Mouse (Mus musculus) midbrain, embryonic 10.5 days (tissue): ENCODE results near the gene Efhd2. TPM values are rescaled to one million over a fixed set of nuclear protein-coding genes. Genes with fewer than 3 reads are reported as not detected.

ENCODE experiments used
- DNase-seq: peaks from one replicate; pipeline ENCODE4 v3.0.0-alpha.2; 2017; ENCODE audit warnings: low spot score
- H3K27ac ChIP-seq: fragments of 300-500 bp; sonication (generic); replicated peaks from 2 replicates; pipeline ENCODE4 v1.5.1; 2016; ENCODE audit warnings: mild to moderate bottlenecking
- H3K27me3 ChIP-seq: fragments of 300-500 bp; sonication (generic); 2 replicates; pipeline ENCODE4 v1.6.1; 2016; ENCODE audit warnings: low read depth, mild to moderate bottlenecking; ENCODE audit not compliant: poor library complexity, severe bottlenecking
- H3K36me3 ChIP-seq: fragments of 300-500 bp; sonication (generic); 2 replicates; pipeline ENCODE4 v1.6.1; 2016; ENCODE audit warnings: mild to moderate bottlenecking, moderate library complexity
- H3K4me1 ChIP-seq: fragments of 300-500 bp; sonication (generic); 2 replicates; pipeline ENCODE4 v1.6.1; 2016
- H3K4me3 ChIP-seq: fragments of 300-500 bp; sonication (generic); 2 replicates; pipeline ENCODE4 v1.5.1; 2016; ENCODE audit warnings: mild to moderate bottlenecking, moderate library complexity
- H3K9me3 ChIP-seq: fragments of 300-500 bp; sonication (generic); replicated peaks from 2 replicates; pipeline ENCODE4 v1.6.1; 2016; ENCODE audit warnings: mild to moderate bottlenecking
- WGBS: fragments of 180-500 bp; shearing (Covaris S2); methylation state at CpG from one replicate; pipeline ENCODE4 v1.1.7; 2016; 5-methylcytosine and 5-hydroxymethylcytosine counted together
- polyA plus RNA-seq: library from polyadenylated mRNA; unstranded; fragments of >200 nt; fragmentation: Nextera tagmentation; extraction: Ambion mirVana; gene quantifications from 2 replicates; pipeline ENCODE4 v1.2.1, GENCODE M21; 2016

Efhd2 gene
- polyA plus RNA-seq, 1 experiment from 2014 or later: 50.1 TPM

DNA sequence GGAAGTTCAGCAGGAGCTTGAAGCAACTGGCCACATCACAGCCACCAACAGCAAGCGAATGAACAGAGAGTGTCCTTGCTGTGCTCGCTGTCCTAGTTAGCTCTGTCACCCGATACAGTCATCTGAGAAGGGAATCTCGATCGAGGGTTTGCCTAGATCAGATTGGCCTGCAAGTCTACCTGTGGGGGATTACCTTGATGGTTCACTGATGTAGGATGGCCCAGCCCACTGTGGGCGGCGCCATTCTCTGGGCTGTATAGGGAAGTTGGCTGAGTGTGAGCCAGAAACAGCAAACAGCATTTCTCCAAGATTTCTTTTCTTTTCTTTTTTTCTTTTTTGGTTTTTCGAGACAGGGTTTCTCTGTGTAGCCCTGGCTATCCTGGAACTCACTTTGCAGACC lies 10.2 kb downstream of the Efhd2 start:
- no peaks in the 10 kb centered on the region for H3K9me3 ChIP-seq
- peaks cover 37% of the 10 kb centered on the region for H3K36me3 ChIP-seq
- WGBS: 90% methylated on average over 8 of the region's 8 CpGs
- peaks cover 22% of the 10 kb centered on the region for H3K4me1 ChIP-seq
- no peak overlapping the region for H3K27ac ChIP-seq
- H3K27me3 ChIP-seq: no peaks in the 10 kb centered on the region
- DNase-seq: no peak
- H3K4me3 ChIP-seq: no peak overlapping the region

DNA sequence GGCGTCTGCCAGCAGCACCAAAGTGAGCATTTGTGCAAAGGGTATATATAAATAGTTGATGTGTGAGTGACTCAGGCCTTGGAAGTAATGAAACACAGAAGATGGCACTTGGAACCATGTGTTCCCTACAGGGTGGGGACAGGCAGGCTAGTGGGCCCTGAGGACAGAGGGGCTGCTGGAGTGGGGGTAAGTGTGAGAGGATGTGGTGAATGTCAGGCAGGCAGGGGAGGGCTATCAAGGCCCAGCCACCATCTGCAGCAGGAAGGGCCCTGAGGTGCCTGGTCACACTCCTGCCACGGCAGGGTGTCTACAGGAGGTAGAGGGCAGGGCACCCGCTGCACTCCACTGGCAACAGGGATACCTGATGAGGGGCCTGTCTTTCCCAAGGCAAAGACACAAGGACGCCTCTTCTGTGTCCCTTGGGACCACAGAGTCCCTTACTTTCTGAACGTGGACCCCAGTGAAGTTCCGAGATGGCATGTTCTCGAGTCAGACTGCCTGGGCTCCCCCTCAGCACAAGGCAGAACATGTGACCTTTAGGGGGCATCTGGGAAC lies 10.9 kb downstream of the Efhd2 start:
- H3K27ac ChIP-seq: no peak overlapping the region
- H3K27me3 ChIP-seq: no peaks in the 10 kb centered on the region
- H3K36me3 ChIP-seq: peaks cover 42% of the 10 kb centered on the region
- WGBS: 93% methylated on average over 7 of the region's 7 CpGs
- H3K4me3 ChIP-seq: no peak overlapping the region
- H3K4me1 ChIP-seq: peaks cover 22% of the 10 kb centered on the region
- H3K9me3 ChIP-seq: no peaks in the 10 kb centered on the region
- DNase-seq: no peak

DNA sequence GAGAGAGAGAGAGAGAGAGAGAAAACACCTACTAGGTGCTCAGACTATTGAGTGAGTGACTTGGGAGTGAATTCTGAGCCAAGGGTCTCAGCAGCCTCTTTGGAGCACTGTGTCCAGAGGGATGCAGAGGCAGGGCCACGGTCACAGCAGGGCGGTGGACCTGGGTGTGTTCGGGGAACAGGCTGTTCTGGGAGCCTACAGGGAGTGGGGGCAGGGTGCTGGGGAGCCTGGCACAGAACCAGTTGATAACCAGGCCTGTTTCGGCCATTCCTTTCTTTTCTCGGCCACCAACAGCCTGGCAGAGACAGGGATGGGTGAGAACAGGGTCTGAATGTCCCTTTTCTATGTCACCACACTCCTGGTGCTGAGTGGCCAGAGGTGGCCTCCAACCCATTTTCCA lies 11.9 kb downstream of the Efhd2 start:
- no peaks in the 10 kb centered on the region for H3K9me3 ChIP-seq
- WGBS: 78% methylated on average over 5 of the region's 5 CpGs
- H3K4me3 ChIP-seq: no peak overlapping the region
- peaks cover 46% of the 10 kb centered on the region for H3K36me3 ChIP-seq
- H3K27me3 ChIP-seq: no peaks in the 10 kb centered on the region
- DNase-seq: no peak
- H3K27ac ChIP-seq: peak overlapping the region; percentile 46; the same call in 1 of the 2 replicates
- H3K4me1 ChIP-seq: peaks cover 19% of the 10 kb centered on the region

DNA sequence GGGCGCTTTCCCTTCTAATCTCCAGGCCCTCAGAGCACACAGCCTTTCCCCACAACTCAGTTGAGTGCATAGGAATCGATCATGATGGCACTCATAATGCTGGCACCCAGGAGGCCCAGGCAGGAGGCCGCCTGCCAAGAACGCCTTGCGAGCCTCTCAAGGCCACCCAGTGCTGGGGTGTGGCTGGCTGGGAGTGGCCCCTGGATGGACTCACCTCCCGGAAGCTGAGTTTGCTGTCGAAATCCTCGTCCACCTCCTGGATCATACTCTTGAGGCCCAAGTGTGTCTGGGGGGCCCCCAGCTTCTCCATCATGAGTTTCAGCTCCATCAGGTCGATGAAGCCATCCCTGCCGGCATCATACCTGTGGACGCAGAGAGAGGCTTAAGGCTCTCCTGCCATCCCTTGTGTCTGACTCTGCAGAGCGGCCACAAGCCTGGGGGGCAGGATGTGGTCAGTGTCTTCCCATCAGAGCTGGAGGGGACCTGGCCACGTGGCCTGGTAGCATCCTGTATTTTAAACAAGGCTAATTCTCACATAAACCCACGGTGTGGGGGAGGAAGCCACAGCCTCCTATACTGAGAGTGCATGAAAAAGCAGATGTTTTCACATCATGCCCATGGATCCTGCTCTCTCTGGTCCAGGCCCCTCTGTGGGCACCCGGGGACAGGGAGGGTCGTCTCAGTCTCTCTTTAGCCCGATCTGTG lies 13.0 kb downstream of the Efhd2 start:
- Histone ChIP-seq H3K4me3 (no peak overlapping the region), H3K27me3 (no peaks in the 10 kb centered on the region), H3K4me1 (peaks cover 12% of the 10 kb centered on the region), H3K36me3 (peaks cover 46% of the 10 kb centered on the region), H3K27ac (0 out of 2 replicates have a peak overlapping the region, but pooled peaks have one; percentile 13), H3K9me3 (no peaks in the 10 kb centered on the region)
- WGBS: 89% methylated on average over 17 of the region's 17 CpGs
- no peak for DNase-seq

DNA sequence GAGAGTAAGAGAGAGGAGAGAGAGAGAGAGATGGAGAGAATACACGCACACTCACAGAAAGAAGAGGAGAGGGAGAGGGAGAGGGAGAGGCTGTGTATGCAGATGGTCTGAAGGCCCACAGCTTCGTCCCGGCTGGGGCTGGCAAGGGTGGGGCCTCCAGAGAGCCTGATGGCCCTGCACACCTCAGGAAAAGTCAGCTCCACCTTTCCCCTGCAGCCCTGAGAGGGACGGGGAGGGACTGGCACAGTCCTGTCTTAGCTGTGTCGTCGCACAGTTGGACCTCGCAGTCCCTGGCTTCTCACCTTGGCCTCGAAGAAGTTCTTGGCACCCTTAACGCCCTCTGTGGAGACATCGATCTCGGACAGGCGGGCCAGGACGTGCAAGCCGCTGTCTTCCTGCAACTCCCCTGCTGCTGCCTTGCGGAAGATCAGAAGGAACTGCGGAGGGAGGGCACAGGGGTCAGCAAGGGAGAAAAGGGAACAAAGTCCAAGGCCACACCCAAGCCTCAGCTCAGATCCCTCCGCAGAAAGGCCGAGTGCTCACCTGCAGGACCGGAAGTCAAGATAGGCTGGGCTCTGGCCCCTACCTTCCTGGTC lies 14.4 kb downstream of the Efhd2 start:
- peak overlapping the region; percentile 33; the same call in 1 of the 2 replicates for H3K27ac ChIP-seq
- H3K4me3 ChIP-seq: no peak overlapping the region
- no peaks in the 10 kb centered on the region for H3K9me3 ChIP-seq
- 71% methylated on average over 19 of the region's 19 CpGs for WGBS
- H3K4me1 ChIP-seq: peaks cover 12% of the 10 kb centered on the region
- H3K27me3 ChIP-seq: no peaks in the 10 kb centered on the region
- peaks cover 45% of the 10 kb centered on the region for H3K36me3 ChIP-seq
- DNase-seq: no peak

DNA sequence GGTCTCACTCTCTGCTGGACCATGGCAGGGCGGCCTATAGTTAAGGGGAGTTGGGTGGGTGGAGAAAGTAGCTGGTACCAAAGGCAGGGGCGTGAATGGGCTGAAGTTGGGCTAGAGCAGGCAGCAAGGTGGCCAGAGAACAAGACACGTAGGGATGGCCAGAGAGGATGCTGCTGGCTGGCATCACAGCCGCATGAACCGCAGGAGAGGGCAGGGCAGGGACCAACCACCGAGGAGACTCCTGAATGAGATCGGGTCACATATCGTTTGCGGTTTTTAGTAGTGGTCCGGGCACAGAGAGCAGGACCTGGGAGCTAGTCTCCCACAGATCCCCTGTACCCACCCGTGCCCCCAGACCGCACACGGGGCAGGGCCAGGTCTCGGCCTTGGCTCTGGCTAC lies 15.4 kb downstream of the Efhd2 start:
- Histone ChIP-seq H3K4me1 (peaks cover 12% of the 10 kb centered on the region), H3K36me3 (peaks cover 36% of the 10 kb centered on the region), H3K4me3 (no peak overlapping the region), H3K27me3 (no peaks in the 10 kb centered on the region), H3K27ac (no peak overlapping the region; the same call in 1 of the 2 replicates), H3K9me3 (no peaks in the 10 kb centered on the region)
- WGBS: 94% methylated on average over 14 of the region's 14 CpGs
- DNase-seq: no peak

DNA sequence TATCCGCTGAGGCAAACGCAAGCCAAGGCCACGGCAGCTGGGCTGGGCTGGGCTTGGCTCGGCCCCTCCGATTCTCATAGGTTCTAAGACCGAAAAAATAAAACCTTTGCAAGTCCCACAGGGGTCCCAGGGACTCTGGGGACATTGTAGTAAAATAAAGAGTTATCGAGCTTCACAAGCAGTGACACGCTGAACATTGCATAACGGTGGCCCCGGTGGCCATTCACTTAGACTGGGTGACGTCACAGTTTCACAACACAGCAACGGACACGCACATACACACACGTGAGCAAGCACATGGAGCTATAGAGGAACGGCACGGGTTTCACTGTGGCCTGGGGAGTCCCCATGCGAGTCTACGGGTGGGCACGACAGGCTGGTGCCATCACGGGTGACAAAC lies 16.2 kb downstream of the Efhd2 start:
- WGBS: 97% methylated on average over 20 of the region's 20 CpGs
- no peaks in the 10 kb centered on the region for H3K27me3 ChIP-seq
- H3K9me3 ChIP-seq: no peaks in the 10 kb centered on the region
- H3K4me3 ChIP-seq: no peak overlapping the region
- H3K27ac ChIP-seq: no peak overlapping the region
- H3K36me3 ChIP-seq: peaks cover 36% of the 10 kb centered on the region
- H3K4me1 ChIP-seq: peaks cover 12% of the 10 kb centered on the region
- no peak for DNase-seq

DNA sequence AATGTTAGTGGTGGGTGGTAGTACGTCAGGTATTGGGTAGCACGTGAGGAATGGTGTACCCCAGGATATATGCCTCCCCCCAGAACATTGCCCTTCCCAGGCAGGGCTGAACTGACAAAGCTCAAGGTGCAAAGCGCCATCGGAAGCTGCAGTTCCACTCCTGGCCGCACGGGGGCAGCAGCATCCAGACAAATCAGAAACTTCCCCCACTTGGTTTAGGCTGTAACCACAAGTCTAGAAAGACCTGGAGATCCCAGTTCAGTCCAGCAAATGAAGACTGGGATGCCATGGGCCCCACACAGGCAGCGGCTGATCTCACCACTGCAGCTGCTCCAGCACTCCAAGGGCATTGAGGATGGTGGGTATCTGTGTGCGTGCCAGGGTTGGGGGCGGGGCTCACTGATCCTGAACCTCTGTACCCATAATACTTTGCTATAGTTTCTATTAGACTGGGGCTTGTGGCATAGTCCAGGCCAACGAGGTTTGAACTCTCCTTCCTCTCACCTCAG lies 17.2 kb downstream of the Efhd2 start:
- Histone ChIP-seq H3K27ac (peak overlapping the region; percentile 65), H3K27me3 (no peaks in the 10 kb centered on the region), H3K36me3 (peaks cover 36% of the 10 kb centered on the region), H3K4me1 (peaks cover 12% of the 10 kb centered on the region), H3K9me3 (no peaks in the 10 kb centered on the region), H3K4me3 (no peak overlapping the region)
- peak; percentile 83 for DNase-seq
- 23% methylated on average over 10 of the region's 10 CpGs for WGBS

DNA sequence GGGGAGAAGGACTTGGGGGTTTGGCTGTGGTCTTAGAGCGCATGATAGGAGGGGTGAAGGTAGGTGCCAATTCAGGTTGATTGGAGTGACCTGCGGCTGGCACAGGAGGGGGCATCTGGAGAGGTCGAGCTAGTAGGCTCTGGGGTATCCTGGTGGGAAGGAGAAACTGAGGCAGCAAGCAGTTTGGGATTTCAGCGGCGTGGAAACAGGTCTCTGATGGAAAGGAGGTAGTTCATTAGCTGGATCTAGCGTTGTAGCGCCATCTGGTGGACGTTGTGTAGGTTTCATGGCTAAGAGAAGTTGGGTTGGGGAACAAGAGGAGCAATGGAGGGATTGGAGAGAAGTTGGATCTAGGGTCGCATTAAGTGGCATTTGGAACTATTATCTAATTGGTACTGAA lies 21.3 kb downstream of the Efhd2 start:
- Histone ChIP-seq H3K4me1 (peaks cover 4% of the 10 kb centered on the region), H3K27me3 (no peaks in the 10 kb centered on the region), H3K36me3 (no peaks in the 10 kb centered on the region), H3K4me3 (no peak overlapping the region), H3K27ac (no peak overlapping the region), H3K9me3 (no peaks in the 10 kb centered on the region)
- DNase-seq: peak; percentile 61
- WGBS: 83% methylated on average over 9 of the region's 9 CpGs

DNA sequence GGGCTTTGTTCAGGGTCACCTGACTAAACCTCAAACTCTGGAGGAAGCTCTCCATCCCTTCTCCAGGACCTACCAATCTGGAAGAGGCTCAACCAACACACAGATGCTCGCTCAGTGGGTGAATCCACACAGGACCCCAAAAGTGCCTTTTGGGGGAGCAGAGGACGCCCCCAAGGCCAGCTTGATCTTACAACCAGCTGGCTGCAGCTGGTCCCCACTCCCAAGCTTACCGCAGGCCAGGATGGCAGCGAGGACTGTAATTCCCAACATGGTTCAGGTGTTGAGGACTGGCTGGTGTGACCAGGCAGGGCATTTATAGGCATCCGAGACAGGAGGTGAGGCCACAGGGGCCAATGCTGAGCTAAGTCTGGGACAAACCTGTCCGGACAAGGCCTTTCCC lies 28.7 kb downstream of the Efhd2 start, which contains the start of gene Ctrc:
Gene Ctrc (minus strand): TSS at position 361 of the 400 bp plus-strand sequence.
- no peak for DNase-seq

DNA sequence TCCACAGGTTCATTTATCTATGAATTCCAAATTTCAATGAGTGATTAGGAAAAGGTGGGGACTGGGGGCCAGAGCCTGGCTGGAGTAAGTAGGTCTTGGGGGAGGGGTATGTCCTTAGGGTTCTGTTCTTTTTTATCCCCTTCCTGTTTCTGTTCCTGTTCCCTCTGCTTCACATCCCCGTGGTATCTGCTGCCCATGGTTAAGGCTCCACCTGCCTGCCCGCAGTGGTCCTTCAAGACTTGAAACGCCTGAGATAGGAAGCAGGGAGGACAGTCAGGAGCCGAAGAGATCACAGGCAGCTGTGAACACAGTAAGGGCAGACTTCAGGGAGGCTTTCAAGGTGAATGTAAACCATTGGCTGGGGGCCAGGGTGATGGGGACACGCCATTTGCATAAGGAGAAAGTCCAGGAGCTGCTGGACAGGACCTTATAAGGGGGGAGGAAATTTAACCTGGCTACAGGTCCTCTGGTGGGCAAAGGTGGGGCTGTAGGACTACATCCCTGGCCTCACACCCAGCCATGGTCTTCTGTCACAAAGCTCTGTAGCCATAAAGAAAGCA lies 40.1 kb downstream of the Efhd2 start:
- no peak overlapping the region for H3K4me3 ChIP-seq
- no peaks in the 10 kb centered on the region for H3K36me3 ChIP-seq
- H3K27ac ChIP-seq: no peak overlapping the region
- DNase-seq: no peak
- 78% methylated on average over 5 of the region's 5 CpGs for WGBS
- H3K4me1 ChIP-seq: peaks cover 5% of the 10 kb centered on the region; the same call in 1 of the 2 replicates
- H3K27me3 ChIP-seq: no peaks in the 10 kb centered on the region
- H3K9me3 ChIP-seq: no peaks in the 10 kb centered on the region

More for the DNA sequence above, 28.7 kb downstream of the Efhd2 start, which contains the start of gene Ctrc:
- H3K9me3 ChIP-seq: no peaks in the 10 kb centered on the region
- H3K4me3 ChIP-seq: no peak within 1 kb of the TSS
- H3K4me1 ChIP-seq: no peaks in the 10 kb centered on the region
- H3K27me3 ChIP-seq: no peaks in the 10 kb centered on the region
- WGBS: 81% methylated on average over 6 of the region's 6 CpGs
- no peaks in the 10 kb centered on the region for H3K36me3 ChIP-seq
- no peak within 1 kb of the TSS for H3K27ac ChIP-seq

DNA sequence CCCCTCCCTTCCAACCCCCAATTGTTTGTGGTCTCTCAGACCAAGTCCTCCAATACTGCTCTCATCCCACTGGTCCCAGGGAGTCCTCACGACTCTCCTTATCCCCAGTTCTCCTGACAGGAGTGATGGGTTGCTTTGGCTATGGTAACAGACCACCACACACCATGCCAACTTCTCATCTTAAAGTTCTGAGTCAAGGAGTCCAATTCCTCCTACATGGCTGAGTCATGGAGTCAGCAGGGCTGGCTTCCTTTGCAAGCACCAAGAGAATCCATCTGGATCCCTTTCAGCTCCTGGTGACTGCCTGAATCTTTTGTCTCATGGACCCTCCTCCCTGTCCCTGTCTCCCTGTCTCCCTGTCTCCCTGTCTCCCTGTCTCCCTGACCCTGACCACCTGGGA lies 40.8 kb downstream of the Efhd2 start:
- H3K27me3 ChIP-seq: no peaks in the 10 kb centered on the region
- no peak overlapping the region for H3K4me3 ChIP-seq
- peaks cover 5% of the 10 kb centered on the region; the same call in 1 of the 2 replicates for H3K4me1 ChIP-seq
- 74% methylated on average over 1 of the region's 1 CpGs for WGBS
- DNase-seq: no peak
- no peaks in the 10 kb centered on the region for H3K9me3 ChIP-seq
- no peaks in the 10 kb centered on the region for H3K36me3 ChIP-seq
- no peak overlapping the region for H3K27ac ChIP-seq
